In genomic region chr9:50191136-50191535, GRCm38 (mm10) we compare ENCODE assay signal across 25 mouse cellular contexts.
DNase-seq lines count a peak whose midpoint lies in the region; ATAC-seq and TF ChIP-seq lines count a peak whose summit lies in the region.
"Had no signal": no experiment of that assay in that cellular context is flagged by ENCODE, and none has a peak within 500 bp of the region (broad histone marks: within the 10 kb centered on the region; RNA-seq: fewer than 3 reads in every experiment).

No protein-coding gene starts in this region.

- no peaks in the 10 kb centered on the region for H3K27me3 ChIP-seq in hindbrain, embryonic 11.5 days (ENCODE audit: control insufficient read depth, insufficient read depth, low read length)
- no peaks in the 10 kb centered on the region for H3K27me3 ChIP-seq in hindbrain, embryonic 14.5 days (ENCODE audit: control insufficient read depth, insufficient read depth, low read length)
- H3K27me3 ChIP-seq in neural tube, embryonic 11.5 days (ENCODE audit: control insufficient read depth, insufficient read depth, low read length): no peaks in the 10 kb centered on the region
- no peaks in the 10 kb centered on the region for H3K27me3 ChIP-seq in neural tube, embryonic 15.5 days (replicated peaks)
- H3K27me3 ChIP-seq in forebrain, embryonic 14.5 days (replicated peaks; ENCODE audit: control insufficient read depth, insufficient read depth, low read length): no peaks in the 10 kb centered on the region
- H3K27me3 ChIP-seq in hindbrain, postnatal 0 days (ENCODE audit: insufficient read depth, low read length): no peaks in the 10 kb centered on the region
- H3K27me3 ChIP-seq: heart, embryonic 13.5 days; limb, embryonic 12.5 days; liver, embryonic 12.5 days; lung, embryonic 15.5 days; neural tube, embryonic 12.5 days had no signal

- no peak for TF ChIP-seq CTCF in hindbrain, postnatal 0 days (IDR thresholded peaks at IDR 0.05; ENCODE audit: low read depth)

- H3K4me2 ChIP-seq in hindbrain, embryonic 11.5 days (replicated peaks; ENCODE audit: low read depth, low read length): no peak overlapping the region
- no peak overlapping the region for H3K4me2 ChIP-seq in hindbrain, embryonic 14.5 days (replicated peaks)
- no peak overlapping the region for H3K4me2 ChIP-seq in neural tube, embryonic 11.5 days (ENCODE audit: low read depth)
- no peak overlapping the region for H3K4me2 ChIP-seq in neural tube, embryonic 15.5 days
- no peak overlapping the region for H3K4me2 ChIP-seq in forebrain, embryonic 14.5 days (ENCODE audit: low read length)
- no peak overlapping the region for H3K4me2 ChIP-seq in hindbrain, postnatal 0 days (ENCODE audit: low read depth, low read length)
- H3K4me2 ChIP-seq: heart, embryonic 13.5 days; limb, embryonic 12.5 days; liver, embryonic 12.5 days; lung, embryonic 15.5 days; neural tube, embryonic 12.5 days had no signal

- no peaks in the 10 kb centered on the region for H3K4me1 ChIP-seq in hindbrain, embryonic 11.5 days (replicated peaks; ENCODE audit: control insufficient read depth, insufficient read depth, low read length)
- H3K4me1 ChIP-seq in hindbrain, embryonic 14.5 days (replicated peaks; ENCODE audit: control insufficient read depth, insufficient read depth, low read length): 0 out of 2 replicates have a peak, but pooled peaks cover 3% of the 10 kb centered on the region
- no peaks in the 10 kb centered on the region for H3K4me1 ChIP-seq in neural tube, embryonic 11.5 days (ENCODE audit: control insufficient read depth, insufficient read depth, low read length)
- peaks cover 16% of the 10 kb centered on the region for H3K4me1 ChIP-seq in neural tube, embryonic 15.5 days
- H3K4me1 ChIP-seq in forebrain, embryonic 14.5 days (ENCODE audit: control insufficient read depth, insufficient read depth, low read length): peaks cover 13% of the 10 kb centered on the region
- no peaks in the 10 kb centered on the region for H3K4me1 ChIP-seq in hindbrain, postnatal 0 days (ENCODE audit: insufficient read depth, low read length)
- H3K4me1 ChIP-seq: heart, embryonic 13.5 days; liver, embryonic 12.5 days had no signal

- DNase-seq in hindbrain, embryonic 11.5 days (ENCODE audit: low spot score): peak; percentile 12
- no peak for DNase-seq in hindbrain, embryonic 14.5 days (ENCODE audit: low spot score)
- DNase-seq in neural tube, embryonic 11.5 days (ENCODE audit: low spot score): peak; percentile 21
- peak; percentile 69 for DNase-seq in forebrain, embryonic 14.5 days (ENCODE audit: low spot score)
- DNase-seq in hindbrain, postnatal 0 days (ENCODE audit: low spot score): no peak
- no peak for DNase-seq in heart, adult 9 months (ENCODE audit: low spot score in 2 of 2)
- DNase-seq in lung, postnatal 10 days: no peak
- DNase-seq: adrenal gland, postnatal 14 days; cerebellum, adult 2 months; cerebellum, postnatal 36 days; gastrocnemius, adult 2 months; kidney, adult 2 months; spleen, adult 18-20 months; thymus, postnatal 25 days had no signal

- no peak overlapping the region for H3K4me3 ChIP-seq in hindbrain, embryonic 11.5 days (ENCODE audit: low read depth, low read length)
- no peak overlapping the region for H3K4me3 ChIP-seq in hindbrain, embryonic 14.5 days (replicated peaks; ENCODE audit: low read length)
- no peak overlapping the region for H3K4me3 ChIP-seq in neural tube, embryonic 11.5 days (ENCODE audit: low read depth, low read length)
- no peak overlapping the region for H3K4me3 ChIP-seq in neural tube, embryonic 15.5 days (replicated peaks)
- H3K4me3 ChIP-seq in forebrain, embryonic 14.5 days (ENCODE audit: low read depth, low read length): no peak overlapping the region
- no peak overlapping the region for H3K4me3 ChIP-seq in hindbrain, postnatal 0 days (ENCODE audit: low read length)
- H3K4me3 ChIP-seq: gastrocnemius, adult 2 months; heart, embryonic 13.5 days; limb, embryonic 12.5 days; liver, embryonic 12.5 days; lung, embryonic 15.5 days; midbrain, embryonic 10.5 days; neural tube, embryonic 12.5 days had no signal

- no peak for ATAC-seq in hindbrain, embryonic 11.5 days (ENCODE audit: low FRiP score)
- no peak for ATAC-seq in hindbrain, embryonic 14.5 days (ENCODE audit: low FRiP score)
- no peak for ATAC-seq in neural tube, embryonic 11.5 days (ENCODE audit: insufficient read depth, low FRiP score, low TSS enrichment)
- no peak for ATAC-seq in neural tube, embryonic 15.5 days (ENCODE audit: low FRiP score)
- peak; percentile 91 for ATAC-seq in forebrain, embryonic 14.5 days
- no peak for ATAC-seq in hindbrain, postnatal 0 days
- ATAC-seq: activated CD4-positive, CD25-positive, alpha-beta regulatory T cell, adult 4 months; hindbrain, embryonic 16.5 days; liver, embryonic 12.5 days had no signal

- H3K36me3 ChIP-seq in hindbrain, embryonic 11.5 days (ENCODE audit: control insufficient read depth, insufficient read depth, low read length): no peaks in the 10 kb centered on the region
- no peaks in the 10 kb centered on the region for H3K36me3 ChIP-seq in hindbrain, embryonic 14.5 days (replicated peaks; ENCODE audit: control insufficient read depth, insufficient read depth)
- no peaks in the 10 kb centered on the region for H3K36me3 ChIP-seq in neural tube, embryonic 11.5 days (ENCODE audit: control insufficient read depth, insufficient read depth, low read length)
- H3K36me3 ChIP-seq in neural tube, embryonic 15.5 days: no peaks in the 10 kb centered on the region
- no peaks in the 10 kb centered on the region for H3K36me3 ChIP-seq in forebrain, embryonic 14.5 days (ENCODE audit: control insufficient read depth, insufficient read depth, low read length)
- no peaks in the 10 kb centered on the region for H3K36me3 ChIP-seq in hindbrain, postnatal 0 days (ENCODE audit: insufficient read depth, low read length)
- H3K36me3 ChIP-seq: G1E; heart, embryonic 13.5 days; limb, embryonic 12.5 days; liver, embryonic 12.5 days; lung, embryonic 15.5 days; midbrain, embryonic 10.5 days; neural tube, embryonic 12.5 days had no signal

- H3K9me3 ChIP-seq in hindbrain, embryonic 11.5 days (ENCODE audit: control insufficient read depth, low read length): no peaks in the 10 kb centered on the region
- H3K9me3 ChIP-seq in hindbrain, embryonic 14.5 days (ENCODE audit: control insufficient read depth, low read length): no peaks in the 10 kb centered on the region
- H3K9me3 ChIP-seq in neural tube, embryonic 11.5 days (ENCODE audit: control insufficient read depth, low read length): no peaks in the 10 kb centered on the region
- no peaks in the 10 kb centered on the region for H3K9me3 ChIP-seq in neural tube, embryonic 15.5 days (replicated peaks)
- H3K9me3 ChIP-seq in forebrain, embryonic 14.5 days (replicated peaks; ENCODE audit: control insufficient read depth, low read length): no peaks in the 10 kb centered on the region
- H3K9me3 ChIP-seq in hindbrain, postnatal 0 days (ENCODE audit: low read length): no peaks in the 10 kb centered on the region
- H3K9me3 ChIP-seq: G1E; heart, embryonic 13.5 days; limb, embryonic 12.5 days; liver, embryonic 12.5 days; lung, embryonic 15.5 days; midbrain, embryonic 10.5 days; neural tube, embryonic 12.5 days had no signal

- 5% methylated on average over 3 of the region's 3 CpGs for WGBS in hindbrain, embryonic 11.5 days
- WGBS in hindbrain, embryonic 14.5 days: 14% methylated on average over 3 of the region's 3 CpGs
- WGBS in neural tube, embryonic 11.5 days: 6% methylated on average over 3 of the region's 3 CpGs
- WGBS in neural tube, embryonic 15.5 days: 9% methylated on average over 3 of the region's 3 CpGs
- 0% methylated on average over 3 of the region's 3 CpGs for WGBS in forebrain, embryonic 14.5 days
- 17% methylated on average over 3 of the region's 3 CpGs for WGBS in hindbrain, postnatal 0 days

- no peak overlapping the region for H3K9ac ChIP-seq in hindbrain, embryonic 11.5 days (ENCODE audit: low read depth, low read length)
- no peak overlapping the region for H3K9ac ChIP-seq in hindbrain, embryonic 14.5 days
- H3K9ac ChIP-seq in neural tube, embryonic 11.5 days (ENCODE audit: low read length): no peak overlapping the region
- no peak overlapping the region for H3K9ac ChIP-seq in neural tube, embryonic 15.5 days (replicated peaks)
- no peak overlapping the region for H3K9ac ChIP-seq in forebrain, embryonic 14.5 days (ENCODE audit: low read length)
- no peak overlapping the region for H3K9ac ChIP-seq in hindbrain, postnatal 0 days (replicated peaks; ENCODE audit: low read length)
- H3K9ac ChIP-seq: heart, embryonic 13.5 days; limb, embryonic 12.5 days; liver, embryonic 12.5 days; lung, embryonic 15.5 days; neural tube, embryonic 12.5 days had no signal

- no peak overlapping the region for H3K27ac ChIP-seq in hindbrain, embryonic 11.5 days (ENCODE audit: low read depth, low read length)
- no peak overlapping the region for H3K27ac ChIP-seq in hindbrain, embryonic 14.5 days
- no peak overlapping the region for H3K27ac ChIP-seq in neural tube, embryonic 11.5 days (ENCODE audit: low read depth, low read length)
- H3K27ac ChIP-seq in neural tube, embryonic 15.5 days (replicated peaks): no peak overlapping the region
- no peak overlapping the region for H3K27ac ChIP-seq in forebrain, embryonic 14.5 days (ENCODE audit: low read depth, low read length)
- H3K27ac ChIP-seq in hindbrain, postnatal 0 days: no peak overlapping the region
- H3K27ac ChIP-seq: gastrocnemius, adult 2 months; heart, embryonic 13.5 days; limb, embryonic 12.5 days; liver, embryonic 12.5 days; lung, embryonic 15.5 days; macrophage; midbrain, embryonic 10.5 days; neural tube, embryonic 12.5 days had no signal

Comparison
In these comparisons a context has a peak if more than half of its experiments do, and no peak if none do; other contexts are left out.
1. DNase-seq: peak in hindbrain, embryonic 11.5 days (single experiment), neural tube, embryonic 11.5 days (single experiment) and forebrain, embryonic 14.5 days (single experiment); none in hindbrain, embryonic 14.5 days (single experiment), hindbrain, postnatal 0 days (single experiment), heart, adult 9 months (0 of 2) and lung, postnatal 10 days (single experiment).